Mouse (Mus musculus) forebrain, postnatal 0 days (tissue): ENCODE measurements around the gene Hspb9. TPM values are rescaled to one million over a fixed set of nuclear protein-coding genes. Genes with fewer than 3 reads are reported as not detected.
A peak's percentile ranks its signal among the peaks of the same experiment; 100 is the strongest.

ENCODE experiments used
- ATAC-seq: fragments of 200-750 bp; cut with Nextera tagmentation; 2 replicates; pipeline ENCODE4 v1.8.0; 2017; ENCODE audit warnings: mild to moderate bottlenecking, moderate library complexity
- DNase-seq: peaks from one replicate; pipeline ENCODE4 v3.0.0-alpha.2; 2015
- H3K27ac ChIP-seq: fragments of 300-500 bp; sonication (generic); 2 replicates; pipeline ENCODE4 v1.5.1; 2014; ENCODE audit warnings: low read depth, mild to moderate bottlenecking, antibody characterized with exemption, low read length, moderate library complexity, mixed read lengths
- H3K27me3 ChIP-seq: fragments of 300-500 bp; sonication (generic); 2 replicates; pipeline ENCODE4 v1.6.1; 2014; ENCODE audit warnings: mild to moderate bottlenecking, low read length, mixed read lengths; ENCODE audit not compliant: insufficient read depth
- H3K36me3 ChIP-seq: fragments of 300-500 bp; sonication (generic); 2 replicates; pipeline ENCODE4 v1.6.1; 2014; ENCODE audit warnings: mild to moderate bottlenecking, moderate library complexity; ENCODE audit not compliant: insufficient read depth
- H3K4me1 ChIP-seq: fragments of 300-500 bp; sonication (generic); 2 replicates; pipeline ENCODE4 v1.6.1; 2014; ENCODE audit warnings: antibody characterized with exemption; ENCODE audit not compliant: insufficient read depth
- H3K4me2 ChIP-seq: fragments of 300-500 bp; sonication (generic); 2 replicates; pipeline ENCODE4 v1.6.1; 2014; ENCODE audit warnings: low read depth, mild to moderate bottlenecking, moderate library complexity
- H3K4me3 ChIP-seq: fragments of 300-500 bp; sonication (generic); 2 replicates; pipeline ENCODE4 v1.5.1; 2014; ENCODE audit warnings: low read depth, low read length, mixed read lengths
- H3K9ac ChIP-seq: fragments of 300-500 bp; sonication (generic); 2 replicates; pipeline ENCODE4 v1.6.1; 2014; ENCODE audit warnings: mild to moderate bottlenecking
- H3K9me3 ChIP-seq: fragments of 300-500 bp; sonication (generic); 2 replicates; pipeline ENCODE4 v1.6.1; 2016; ENCODE audit warnings: low read length
- CTCF ChIP-seq: sonication (generic); IDR thresholded peaks from 2 replicates; pipeline ENCODE4 v1.5.1; 2016; ENCODE audit warnings: antibody characterized with exemption, control low read depth, low read depth
- WGBS: fragments of 180-500 bp; shearing (Covaris S2); extraction: QIAGEN DNeasy Blood & Tissue Kit; methylation state at CpG from one replicate; pipeline ENCODE4 v1.1.7; 2014; 5-methylcytosine and 5-hydroxymethylcytosine counted together
- polyA plus RNA-seq: library from polyadenylated mRNA; unstranded; fragments of >200 nt; fragmentation: Nextera tagmentation; extraction: Ambion mirVana; gene quantifications from 2 replicates; pipeline ENCODE4 v1.2.1, GENCODE M21; 2015
- total RNA-seq: library from RNA; depleted of rRNA; stranded (reverse); fragments of >200 nt; gene quantifications from 2 replicates; pipeline ENCODE4 v1.2.3, GENCODE M21; 2014

Gene Hspb9
- total and polyA plus RNA-seq, 2 experiments from 2014 or later = 0.22 TPM; not detected in 1

- TF ChIP-seq CTCF = no peak
- Histone ChIP-seq H3K4me2 (no peak overlapping the region), H3K4me1 (no peaks in the 10 kb centered on the region), H3K9ac (no peak overlapping the region), H3K27ac (no peak overlapping the region), H3K9me3 (no peaks in the 10 kb centered on the region), H3K4me3 (no peak overlapping the region), H3K36me3 (peaks cover 40% of the 10 kb centered on the region), H3K27me3 (no peaks in the 10 kb centered on the region)
- ATAC-seq = no peak
- WGBS = 54% methylated on average over 10 of the region's 10 CpGs
- no peak for DNase-seq
These were observed 38.6 kb downstream of the Hspb9 start for GRCm38 (mm10) chr11:100752294-100752693.

- DNase-seq (no peak), ATAC-seq (no peak)
- no peak overlapping the region for H3K4me2 ChIP-seq
- H3K27ac ChIP-seq = no peak overlapping the region
- H3K9ac ChIP-seq = no peak overlapping the region
- peaks cover 34% of the 10 kb centered on the region for H3K36me3 ChIP-seq
- H3K27me3 ChIP-seq = no peaks in the 10 kb centered on the region
- 86% methylated on average over 12 of the region's 12 CpGs for WGBS
- TF ChIP-seq CTCF = no peak
- no peaks in the 10 kb centered on the region for H3K4me1 ChIP-seq
- H3K4me3 ChIP-seq = no peak overlapping the region
- H3K9me3 ChIP-seq = no peaks in the 10 kb centered on the region
These were observed 40.5 kb downstream of the Hspb9 start for GRCm38 (mm10) chr11:100754021-100754692.

- no peaks in the 10 kb centered on the region for H3K27me3 ChIP-seq
- 81% methylated on average over 3 of the region's 3 CpGs for WGBS
- no peak overlapping the region for H3K4me3 ChIP-seq
- peaks cover 34% of the 10 kb centered on the region for H3K36me3 ChIP-seq
- ATAC-seq (no peak), DNase-seq (no peak)
- no peak overlapping the region for H3K4me2 ChIP-seq
- H3K9ac ChIP-seq = no peak overlapping the region
- TF ChIP-seq CTCF = no peak
- H3K4me1 ChIP-seq = no peaks in the 10 kb centered on the region
- H3K9me3 ChIP-seq = no peaks in the 10 kb centered on the region
- H3K27ac ChIP-seq = no peak overlapping the region
These were observed 41.0 kb downstream of the Hspb9 start for GRCm38 (mm10) chr11:100754693-100755057.

- 68% methylated on average over 6 of the region's 6 CpGs for WGBS
- H3K4me3 ChIP-seq = no peak overlapping the region
- H3K27ac ChIP-seq = no peak overlapping the region
- no peak overlapping the region for H3K9ac ChIP-seq
- TF ChIP-seq CTCF = no peak
- ATAC-seq (no peak), DNase-seq (no peak)
- peaks cover 32% of the 10 kb centered on the region for H3K36me3 ChIP-seq
- H3K9me3 ChIP-seq = no peaks in the 10 kb centered on the region
- no peak overlapping the region for H3K4me2 ChIP-seq
- H3K27me3 ChIP-seq = no peaks in the 10 kb centered on the region
- H3K4me1 ChIP-seq = no peaks in the 10 kb centered on the region
These were observed 42.8 kb downstream of the Hspb9 start for GRCm38 (mm10) chr11:100756476-100756875.

GRCm38 (mm10) chr11:100757566-100757965 lies 43.9 kb downstream of the Hspb9 start:
- Histone ChIP-seq H3K4me2 (peak overlapping the region; percentile 74; the same call in 1 of the 2 replicates), H3K36me3 (peaks cover 24% of the 10 kb centered on the region), H3K27me3 (peaks cover under 1% of the 10 kb centered on the region; the same call in 1 of the 2 replicates), H3K27ac (no peak overlapping the region), H3K9me3 (no peaks in the 10 kb centered on the region), H3K9ac (no peak overlapping the region), H3K4me3 (no peak overlapping the region), H3K4me1 (no peaks in the 10 kb centered on the region; the same call in 1 of the 2 replicates)
- WGBS = 90% methylated on average over 12 of the region's 12 CpGs
- DNase-seq (no peak), ATAC-seq (no peak)
- TF ChIP-seq CTCF = no peak

GRCm38 (mm10) chr11:100758707-100759610 lies 45.3 kb downstream of the Hspb9 start:
- WGBS = 3% methylated on average over 35 of the region's 35 CpGs
- H3K4me3 ChIP-seq = peak overlapping the region; percentile 58
- peaks cover 15% of the 10 kb centered on the region; the same call in 1 of the 2 replicates for H3K36me3 ChIP-seq
- DNase-seq = peak; percentile 60
- H3K9me3 ChIP-seq = no peaks in the 10 kb centered on the region
- no peak; the same call in 1 of the 2 replicates for TF ChIP-seq CTCF
- H3K4me1 ChIP-seq = no peaks in the 10 kb centered on the region; the same call in 1 of the 2 replicates
- H3K4me2 ChIP-seq = peak overlapping the region; percentile 74
- peak overlapping the region; percentile 70 for H3K9ac ChIP-seq
- H3K27ac ChIP-seq = peak overlapping the region; percentile 59
- ATAC-seq = peak; percentile 59
- H3K27me3 ChIP-seq = peaks cover 3% of the 10 kb centered on the region; the same call in 1 of the 2 replicates
